Mouse (Mus musculus) right cerebral cortex, postnatal 4 days (tissue): ENCODE results near the gene Vmn2r70.

Experiments used
- DNase-seq: peaks from one replicate; pipeline ENCODE4 v3.0.0-alpha.2; 2022

Gene Vmn2r70

GRCm38 (mm10) chr7:85569092-85569491, at the start of gene Vmn2r70:
Gene Vmn2r70, minus strand, starts transcription at chr7:85569192.
- no peak for DNase-seq

GRCm38 (mm10) chr7:85562787-85563186, 6.2 kb downstream of the Vmn2r70 start, which contains the start of gene Vmn2r71:
Gene Vmn2r71, plus strand, starts transcription at chr7:85563087.
- DNase-seq = no peak

- no peak for DNase-seq
Measured at GRCm38 (mm10) chr7:85543118-85543517, 25.9 kb downstream of the Vmn2r70 start.

GRCm38 (mm10) chr7:85542108-85542507, 26.9 kb downstream of the Vmn2r70 start:
- DNase-seq = no peak
